Mouse (Mus musculus) heart, postnatal 0 days (tissue): ENCODE results near the gene Fam193b.

Source experiments
- CTCF ChIP-seq: IDR thresholded peaks from 2 replicates; pipeline ENCODE4 v1.5.1; 2016; ENCODE audit warnings: antibody characterized with exemption, control low read depth, low read depth
- EP300 ChIP-seq: IDR thresholded peaks from 2 replicates; pipeline ENCODE4 v1.6.1; 2016; ENCODE audit warnings: antibody characterized with exemption, low read depth

- TF ChIP-seq CTCF (no peak), EP300 (no peak)
Measured at GRCm38 (mm10) chr13:55591961-55592490, 21.1 kb upstream of the Fam193b start.
